Mouse (Mus musculus): ENCODE data around the gene Ptma.

GRCm38 (mm10) chr1:86520361-86520760, 6.2 kb upstream of the Ptma start:
- peak; percentile 23; the same call in 1 of the 2 replicates for TF ChIP-seq POLR2A (IDR thresholded peaks at IDR 0.05; ENCODE audit: low read depth, low read length)
- TF ChIP-seq CTCF (IDR thresholded peaks at IDR 0.05; ENCODE audit: extremely low read depth, insufficient read length, insufficient replicate concordance, low read depth, low read length): peak; percentile 67; the same call in 1 of the 2 replicates

Measured in small intestine, adult 2 months (tissue).